In genomic region chr8:39268970-39269497, GRCm38 (mm10) we compare ENCODE assay signal across 12 mouse cellular contexts.
DNase-seq lines count a peak whose midpoint lies in the region; TF ChIP-seq lines count a peak whose summit lies in the region.
"Had no signal": no experiment of that assay in that cellular context is flagged by ENCODE, and none has a peak within 500 bp of the region (broad histone marks: within the 10 kb centered on the region; RNA-seq: fewer than 3 reads in every experiment).

No protein-coding gene starts in this region.

- peak; percentile 3 for DNase-seq in cerebellum, adult 8-10 months
- DNase-seq in cerebellum, adult 11 months: no peak
- DNase-seq in frontal cortex, adult 2 months (ENCODE audit: extremely low spot score in 1 of 2, low spot score in 1 of 2): peak; percentile 11 to 67
- peak; percentile 18 to 25 for DNase-seq in left cerebral cortex, adult 2 months (ENCODE audit: extremely low spot score in 1 of 2, low spot score in 2 of 2)
- DNase-seq in right cerebral cortex, postnatal 10 days (ENCODE audit: low spot score in 2 of 2): peak; percentile 66 to 71
- DNase-seq in urinary bladder, adult 2 months (ENCODE audit: low spot score): no peak
- DNase-seq in spleen, postnatal 36 days (ENCODE audit: low spot score in 2 of 2): no peak
- DNase-seq in adrenal gland, postnatal 14 days: no peak
- DNase-seq: kidney, postnatal 10 days; liver had no signal

- intact Hi-C loops in left cerebral cortex, adult 2 months (cut with DNase I): no loop called here

- TF ChIP-seq CTCF in left cerebral cortex, adult 2 months (IDR thresholded peaks at IDR 0.05): no peak

- H3K27ac ChIP-seq in left cerebral cortex, adult 2 months: no peak overlapping the region
- H3K27ac ChIP-seq: heart, embryonic 15.5 days; stomach, embryonic 15.5 days had no signal

- no peak overlapping the region for H3K4me3 ChIP-seq in left cerebral cortex, adult 2 months
- H3K4me3 ChIP-seq: heart, embryonic 15.5 days; stomach, embryonic 15.5 days had no signal

Comparison
In these comparisons a context has a peak if more than half of its experiments do, and no peak if none do; other contexts are left out.
1. DNase-seq: peak in cerebellum, adult 8-10 months (single experiment), frontal cortex, adult 2 months (2 of 2), left cerebral cortex, adult 2 months (2 of 2) and right cerebral cortex, postnatal 10 days (2 of 2); none in cerebellum, adult 11 months (single experiment), urinary bladder, adult 2 months (single experiment), spleen, postnatal 36 days (0 of 2) and adrenal gland, postnatal 14 days (single experiment).